Mouse (Mus musculus) brain, embryonic 14.5 days (tissue): ENCODE measurements around the gene Tuba4a.

ENCODE experiments used
- CTCF ChIP-seq: fragments of 200-500 bp; IDR thresholded peaks from 2 replicates; pipeline ENCODE4 v1.5.1; 2012; ENCODE audit warnings: inconsistent platforms, mild to moderate bottlenecking, moderate library complexity, borderline replicate concordance; ENCODE audit not compliant: insufficient read depth, insufficient read length; ENCODE audit errors: extremely low read depth
- POLR2A ChIP-seq: fragments of 200-500 bp; IDR thresholded peaks from 2 replicates; pipeline ENCODE4 v1.6.1; 2012; ENCODE audit warnings: mild to moderate bottlenecking, inconsistent platforms, borderline replicate concordance; ENCODE audit not compliant: poor library complexity, insufficient read depth, insufficient read length, severe bottlenecking; ENCODE audit errors: extremely low read depth

GRCm38 (mm10) chr1:75191622-75192402 lies 27.9 kb downstream of the Tuba4a start, which contains the start of the genes Ankzf1 and Atg9a:
- TF ChIP-seq CTCF = no peak
- TF ChIP-seq POLR2A = peak; percentile 5; the same call in 1 of the 2 replicates
